Mouse (Mus musculus): ENCODE data around the gene Ube2j1.
"Not testable (repeated sequence)": the region's sequence is repeated elsewhere in the genome, so short reads cannot be mapped to it uniquely, and the experiment has no call there.

Gene Ube2j1

GRCm38 (mm10) chr4:33031195-33031960 lies at the start of gene Ube2j1:
Gene Ube2j1 (plus strand): TSS chr4:33031416.
- DNase-seq, result peak; percentile 84 to 96

- DNase-seq, result no peak
Observed at GRCm38 (mm10) chr4:32981617-32982016, 49.6 kb upstream of the Ube2j1 start.

- DNase-seq, result peak; percentile 47 to 82
Observed at GRCm38 (mm10) chr4:32982041-32982715, 49.0 kb upstream of the Ube2j1 start.

- peak; percentile 40 to 66 for DNase-seq
Observed at GRCm38 (mm10) chr4:32982716-32983175, 48.5 kb upstream of the Ube2j1 start, which contains the start of gene Rragd. Gene Rragd (plus strand): TSS chr4:32983037.

- DNase-seq, result peak; percentile 76 to 90
Observed at GRCm38 (mm10) chr4:32983176-32984155, 47.8 kb upstream of the Ube2j1 start.

GRCm38 (mm10) chr4:32984242-32984641 lies 47.0 kb upstream of the Ube2j1 start:
- DNase-seq, result peak in 1 of 2 experiments; percentile 12

GRCm38 (mm10) chr4:32984801-32985675 lies 46.2 kb upstream of the Ube2j1 start:
- no peak for DNase-seq

- no peak for DNase-seq
Observed at GRCm38 (mm10) chr4:32985684-32986083, 45.5 kb upstream of the Ube2j1 start.

GRCm38 (mm10) chr4:32987006-32987405 lies 44.2 kb upstream of the Ube2j1 start:
- no peak for DNase-seq

GRCm38 (mm10) chr4:32989346-32989745 lies 41.9 kb upstream of the Ube2j1 start:
- no peak for DNase-seq

- DNase-seq, result no peak
Observed at GRCm38 (mm10) chr4:32994168-32994567, 37.0 kb upstream of the Ube2j1 start.

- DNase-seq, result no peak
Observed at GRCm38 (mm10) chr4:32996083-32996482, 35.1 kb upstream of the Ube2j1 start.

- DNase-seq, result no peak
Observed at GRCm38 (mm10) chr4:32997571-32997970, 33.6 kb upstream of the Ube2j1 start.

- peak; percentile 16 to 47 for DNase-seq
Observed at GRCm38 (mm10) chr4:32998996-32999395, 32.2 kb upstream of the Ube2j1 start.

- no peak for DNase-seq
Observed at GRCm38 (mm10) chr4:33002081-33002480, 29.1 kb upstream of the Ube2j1 start.

GRCm38 (mm10) chr4:33005595-33006470 lies 25.4 kb upstream of the Ube2j1 start:
- DNase-seq, result not testable (repeated sequence)

- DNase-seq, result no peak
Observed at GRCm38 (mm10) chr4:33006844-33007243, 24.4 kb upstream of the Ube2j1 start.

GRCm38 (mm10) chr4:33007443-33008217 lies 23.6 kb upstream of the Ube2j1 start:
- peak in 1 of 2 experiments; percentile 48 for DNase-seq

- no peak for DNase-seq
Observed at GRCm38 (mm10) chr4:33010078-33010477, 21.1 kb upstream of the Ube2j1 start.

- no peak for DNase-seq
Observed at GRCm38 (mm10) chr4:33012484-33012883, 18.7 kb upstream of the Ube2j1 start.
